Mouse (Mus musculus) neural tube, embryonic 14.5 days (tissue): ENCODE measurements at regions not wholly inside any gene's neighbourhood (a gene's known extent, or its start where the extent isn't known, plus 50 kb on each side); places are given as distances from the start of the nearest gene placed in this dataset.

Experiments used
- ATAC-seq: fragments of 200-750 bp; cut with Nextera tagmentation; 2 replicates; pipeline ENCODE4 v1.8.0; 2017; ENCODE audit warnings: low read depth, mild to moderate bottlenecking, moderate TSS enrichment, moderate library complexity
- H3K27ac ChIP-seq: fragments of 300-500 bp; sonication (generic); 2 replicates; pipeline ENCODE4 v1.5.1; 2014; ENCODE audit warnings: low read depth, mild to moderate bottlenecking, control low read depth, low read length, moderate library complexity, mixed read lengths
- H3K27me3 ChIP-seq: fragments of 300-500 bp; sonication (generic); 2 replicates; pipeline ENCODE4 v1.6.1; 2014; ENCODE audit warnings: low read length; ENCODE audit not compliant: control insufficient read depth, insufficient read depth
- H3K36me3 ChIP-seq: fragments of 300-500 bp; sonication (generic); 2 replicates; pipeline ENCODE4 v1.6.1; 2014; ENCODE audit warnings: low read length, mixed read lengths; ENCODE audit not compliant: control insufficient read depth, insufficient read depth
- H3K4me1 ChIP-seq: fragments of 300-500 bp; sonication (generic); 2 replicates; pipeline ENCODE4 v1.6.1; 2014; ENCODE audit warnings: low read length; ENCODE audit not compliant: control insufficient read depth, insufficient read depth
- H3K4me2 ChIP-seq: fragments of 300-500 bp; sonication (generic); 2 replicates; pipeline ENCODE4 v1.6.1; 2014; ENCODE audit warnings: mild to moderate bottlenecking, low read depth, low read length, control low read depth
- H3K4me3 ChIP-seq: fragments of 300-500 bp; sonication (generic); 2 replicates; pipeline ENCODE4 v1.5.1; 2014; ENCODE audit warnings: low read depth, low read length, control low read depth, mixed read lengths
- H3K9ac ChIP-seq: fragments of 300-500 bp; sonication (generic); replicated peaks from 2 replicates; pipeline ENCODE4 v1.6.1; 2014; ENCODE audit warnings: low read depth, mild to moderate bottlenecking, control low read depth, low read length, mixed read lengths
- H3K9me3 ChIP-seq: fragments of 300-500 bp; sonication (generic); 2 replicates; pipeline ENCODE4 v1.6.1; 2016; ENCODE audit warnings: low read length; ENCODE audit not compliant: control insufficient read depth
- WGBS: fragments of 180-500 bp; shearing (Covaris S2); extraction: QIAGEN DNeasy Blood & Tissue Kit; methylation state at CpG from one replicate; pipeline ENCODE4 v1.1.7; 2014; 5-methylcytosine and 5-hydroxymethylcytosine counted together

- Histone ChIP-seq H3K27ac (no peak overlapping the region), H3K9me3 (no peaks in the 10 kb centered on the region), H3K4me1 (peaks cover 23% of the 10 kb centered on the region), H3K9ac (no peak overlapping the region), H3K27me3 (no peaks in the 10 kb centered on the region), H3K4me3 (no peak overlapping the region), H3K36me3 (no peaks in the 10 kb centered on the region), H3K4me2 (no peak overlapping the region)
- ATAC-seq, result no peak
- WGBS, result 39% methylated on average over 4 of the region's 4 CpGs
These were observed 333.4 kb upstream of the Mki67 start for GRCm38 (mm10) chr7:136049587-136049930.

DNA sequence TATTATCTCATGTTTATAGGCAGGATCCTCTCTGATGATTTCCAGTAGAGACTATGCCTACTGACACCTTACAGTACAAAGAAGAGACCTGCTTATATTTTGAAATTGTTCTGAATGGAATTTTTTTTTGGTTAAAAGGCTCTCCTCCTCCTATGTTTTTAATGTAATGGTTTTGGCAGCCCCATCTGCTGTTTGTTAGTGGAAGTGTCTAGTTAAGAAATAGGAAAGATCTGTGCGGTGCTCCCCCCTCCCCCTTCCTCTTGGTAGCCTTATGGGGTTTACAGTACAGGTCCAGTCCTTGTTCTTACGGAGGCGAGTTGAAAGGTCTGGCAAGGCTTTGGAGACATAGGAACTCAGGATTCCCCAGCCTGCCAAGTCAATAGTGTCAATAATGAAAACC is 334.0 kb upstream of the Mki67 start:
- Histone ChIP-seq H3K4me3 (no peak overlapping the region), H3K36me3 (no peaks in the 10 kb centered on the region), H3K27ac (no peak overlapping the region), H3K9me3 (no peaks in the 10 kb centered on the region), H3K4me2 (no peak overlapping the region), H3K4me1 (peaks cover 23% of the 10 kb centered on the region), H3K27me3 (no peaks in the 10 kb centered on the region), H3K9ac (no peak overlapping the region)
- 61% methylated on average over 3 of the region's 3 CpGs for WGBS
- ATAC-seq, result no peak

- Histone ChIP-seq H3K4me1 (peaks cover 26% of the 10 kb centered on the region), H3K27ac (peak overlapping the region; percentile 44; the same call in 1 of the 2 replicates)
- 39% methylated on average over 16 of the region's 16 CpGs for WGBS
These were observed 340.8 kb upstream of the Mki67 start for GRCm38 (mm10) chr7:136056876-136057484.

DNA sequence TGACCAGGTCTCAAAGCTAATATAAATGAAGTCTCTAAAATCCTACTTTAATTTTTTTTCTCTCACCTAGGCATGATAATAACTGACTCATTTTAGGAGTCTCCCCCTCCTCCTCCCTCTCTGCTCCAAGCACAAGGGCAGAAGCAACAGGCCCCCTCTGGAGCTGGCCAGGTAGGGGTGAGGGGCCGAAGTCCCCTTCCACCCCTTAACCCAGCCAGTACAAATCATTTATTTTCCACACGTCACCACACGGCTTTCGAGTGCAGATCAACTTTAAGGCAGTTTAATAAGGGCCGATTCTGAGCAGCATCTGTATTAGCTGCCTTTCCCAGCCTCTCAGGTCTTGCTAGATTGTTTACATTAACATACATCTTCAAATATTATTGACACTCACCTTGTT is 342.2 kb upstream of the Mki67 start:
- H3K4me1 ChIP-seq, result peaks cover 29% of the 10 kb centered on the region
- H3K9ac ChIP-seq, result no peak overlapping the region
- 44% methylated on average over 5 of the region's 5 CpGs for WGBS
- H3K9me3 ChIP-seq, result no peaks in the 10 kb centered on the region
- H3K4me2 ChIP-seq, result no peak overlapping the region
- ATAC-seq, result no peak
- no peaks in the 10 kb centered on the region for H3K27me3 ChIP-seq
- no peak overlapping the region for H3K4me3 ChIP-seq
- H3K27ac ChIP-seq, result no peak overlapping the region
- no peaks in the 10 kb centered on the region for H3K36me3 ChIP-seq

More at GRCm38 (mm10) chr7:136056876-136057484, 340.8 kb upstream of the Mki67 start:
- Histone ChIP-seq H3K36me3 (no peaks in the 10 kb centered on the region), H3K9ac (no peak overlapping the region), H3K4me3 (no peak overlapping the region), H3K9me3 (no peaks in the 10 kb centered on the region), H3K4me2 (no peak overlapping the region), H3K27me3 (no peaks in the 10 kb centered on the region)
- no peak for ATAC-seq

GRCm38 (mm10) chr7:136058751-136059681 is 342.9 kb upstream of the Mki67 start:
- Histone ChIP-seq H3K4me2 (no peak overlapping the region), H3K4me1 (peaks cover 29% of the 10 kb centered on the region), H3K4me3 (no peak overlapping the region), H3K9me3 (no peaks in the 10 kb centered on the region), H3K27ac (no peak overlapping the region; the same call in 1 of the 2 replicates), H3K27me3 (no peaks in the 10 kb centered on the region), H3K9ac (no peak overlapping the region), H3K36me3 (no peaks in the 10 kb centered on the region)
- 48% methylated on average over 14 of the region's 14 CpGs for whole genome bisulfite sequencing
- no peak for ATAC-seq

DNA sequence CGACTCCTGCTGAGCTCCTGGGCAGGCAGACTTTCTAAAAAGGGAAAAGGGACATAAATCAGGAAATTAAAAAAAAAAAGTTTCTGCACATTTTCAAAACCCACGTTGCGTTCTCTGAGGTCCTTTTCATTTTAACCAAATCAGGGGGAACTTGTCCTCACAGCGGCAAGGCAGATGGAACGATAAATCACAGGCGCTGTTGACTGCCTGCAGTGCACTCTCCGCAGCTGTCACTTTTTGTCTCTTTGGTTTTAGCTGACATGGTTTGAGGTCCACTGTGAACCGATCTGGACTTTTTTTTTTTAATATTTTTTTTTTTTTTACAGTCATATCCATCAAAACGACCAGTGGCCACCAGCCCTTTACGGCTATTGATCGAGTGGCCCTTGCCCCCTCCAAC is 343.7 kb upstream of the Mki67 start:
- Histone ChIP-seq H3K36me3 (no peaks in the 10 kb centered on the region), H3K4me1 (peaks cover 29% of the 10 kb centered on the region), H3K9ac (no peak overlapping the region), H3K4me2 (no peak overlapping the region; the same call in 1 of the 2 replicates), H3K27ac (peak overlapping the region; percentile 28; the same call in 1 of the 2 replicates), H3K27me3 (no peaks in the 10 kb centered on the region), H3K4me3 (no peak overlapping the region), H3K9me3 (no peaks in the 10 kb centered on the region)
- WGBS, result 20% methylated on average over 11 of the region's 11 CpGs
- no peak for ATAC-seq

- 0 out of 2 replicates have a peak overlapping the region, but pooled peaks have one; percentile 7 for H3K9ac ChIP-seq
- ATAC-seq, result peak; percentile 61; the same call in 1 of the 2 replicates
- H3K4me3 ChIP-seq, result peak overlapping the region; percentile 4; the same call in 1 of the 2 replicates
- H3K27ac ChIP-seq, result peak overlapping the region; percentile 78
- H3K36me3 ChIP-seq, result no peaks in the 10 kb centered on the region
- no peaks in the 10 kb centered on the region for H3K9me3 ChIP-seq
- peaks cover 29% of the 10 kb centered on the region for H3K4me1 ChIP-seq
- H3K27me3 ChIP-seq, result no peaks in the 10 kb centered on the region
- 5% methylated on average over 29 of the region's 29 CpGs for WGBS
- peak overlapping the region; percentile 48 for H3K4me2 ChIP-seq
These were observed 344.3 kb upstream of the Mki67 start for GRCm38 (mm10) chr7:136060339-136061073.

DNA sequence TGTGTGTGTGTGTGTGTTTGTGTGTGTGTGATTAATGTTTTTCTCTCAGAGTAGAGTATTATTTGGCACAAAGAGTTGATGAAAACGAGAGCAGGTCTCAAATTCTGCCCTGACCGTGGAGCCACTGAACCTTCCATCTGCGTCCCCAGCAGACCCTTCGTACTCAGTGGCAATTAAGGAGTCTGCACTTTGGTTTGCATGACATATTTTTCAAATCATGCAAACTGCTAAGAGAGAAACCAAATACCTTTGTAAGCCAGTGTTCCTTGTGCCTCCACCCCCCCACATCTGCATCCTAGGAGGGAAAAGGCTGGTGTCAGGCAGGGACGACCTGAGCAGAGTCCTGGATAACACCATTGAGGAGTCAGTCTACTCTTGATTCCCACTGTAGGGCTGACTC is 346.5 kb upstream of the Mki67 start:
- no peak overlapping the region for H3K4me3 ChIP-seq
- H3K27me3 ChIP-seq, result no peaks in the 10 kb centered on the region
- peaks cover 19% of the 10 kb centered on the region for H3K4me1 ChIP-seq
- no peaks in the 10 kb centered on the region for H3K36me3 ChIP-seq
- H3K9ac ChIP-seq, result no peak overlapping the region
- H3K27ac ChIP-seq, result no peak overlapping the region
- no peak for ATAC-seq
- no peak overlapping the region for H3K4me2 ChIP-seq
- 43% methylated on average over 5 of the region's 5 CpGs for WGBS
- no peaks in the 10 kb centered on the region for H3K9me3 ChIP-seq
